Mouse (Mus musculus) G1E (cell line): ENCODE data around the gene Tm4sf20. TPM values are rescaled to one million over a fixed set of nuclear protein-coding genes. Genes with fewer than 3 reads are reported as not detected.

ENCODE experiments used
- ATAC-seq: 2 replicates; pipeline ENCODE4 v1.8.0; 2016; ENCODE audit warnings: mild to moderate bottlenecking; ENCODE audit not compliant: insufficient number of reproducible peaks, poor library complexity, low FRiP score, severe bottlenecking; ENCODE audit errors: extremely low read depth
- DNase-seq: peaks from one replicate; pipeline ENCODE4 v3.0.0; 2012; ENCODE audit warnings: low spot score
- H3K27me3 ChIP-seq: 2 replicates; pipeline ENCODE4 v1.6.1; 2012; ENCODE audit warnings: mild to moderate bottlenecking, low read length, inconsistent platforms; ENCODE audit not compliant: insufficient read depth
- H3K36me3 ChIP-seq: replicated peaks from 2 replicates; pipeline ENCODE3; 2012; ENCODE audit warnings: mild to moderate bottlenecking, inconsistent platforms
- H3K4me1 ChIP-seq: 2 replicates; pipeline ENCODE4 v1.6.1; 2012; ENCODE audit warnings: low read depth, low read length, inconsistent platforms, mixed read lengths; ENCODE audit not compliant: insufficient read depth
- H3K4me3 ChIP-seq: 2 replicates; pipeline ENCODE4 v1.5.1; 2012; ENCODE audit warnings: low read depth, mild to moderate bottlenecking, inconsistent platforms, low read length, moderate library complexity, mixed read lengths
- H3K9me3 ChIP-seq: replicated peaks from 2 replicates; pipeline ENCODE4 v1.6.1; 2012; ENCODE audit warnings: inconsistent platforms
- CTCF ChIP-seq: IDR thresholded peaks from 2 replicates; pipeline ENCODE4 v1.5.1; 2012; ENCODE audit warnings: low read depth, low read length, inconsistent platforms, mixed read lengths
- GATA1 ChIP-seq: IDR thresholded peaks from 2 replicates; pipeline ENCODE4 v1.6.1; 2012; ENCODE audit warnings: borderline replicate concordance, low read length, inconsistent platforms, mixed read lengths
- GATA2 ChIP-seq: IDR thresholded peaks from 2 replicates; pipeline ENCODE4 v1.6.1; 2012; ENCODE audit warnings: low read depth, low read length, inconsistent platforms, borderline replicate concordance
- POLR2AphosphoS5 ChIP-seq: IDR thresholded peaks from 2 replicates; pipeline ENCODE4 v1.6.1; 2012; ENCODE audit warnings: low read depth, low read length, inconsistent platforms; ENCODE audit not compliant: insufficient replicate concordance
- TAL1 ChIP-seq: conservative IDR thresholded peaks from 2 replicates; pipeline ENCODE4 v1.6.1; 2012; ENCODE audit warnings: low read depth, low read length, inconsistent platforms, mixed read lengths
- polyA plus RNA-seq: library from polyadenylated mRNA; stranded (reverse); fragments of >175 nt; gene quantifications from 2 replicates; pipeline ENCODE4 v1.2.3, GENCODE M21; 2012
- total RNA-seq, 2 experiments: library from RNA; stranded (forward) in 1 of 2; stranded (reverse) in 1 of 2; fragments of 200-1000 nt in 1 of 2; fragments of >200 nt in 1 of 2; fragmentation: Nextera tagmentation in 1 of 2; gene quantifications; 2 replicates each; pipeline ENCODE4 v1.2.3; 2014 to 2017

Tm4sf20 gene
- total and polyA plus RNA-seq, 3 experiments: not detected

DNA sequence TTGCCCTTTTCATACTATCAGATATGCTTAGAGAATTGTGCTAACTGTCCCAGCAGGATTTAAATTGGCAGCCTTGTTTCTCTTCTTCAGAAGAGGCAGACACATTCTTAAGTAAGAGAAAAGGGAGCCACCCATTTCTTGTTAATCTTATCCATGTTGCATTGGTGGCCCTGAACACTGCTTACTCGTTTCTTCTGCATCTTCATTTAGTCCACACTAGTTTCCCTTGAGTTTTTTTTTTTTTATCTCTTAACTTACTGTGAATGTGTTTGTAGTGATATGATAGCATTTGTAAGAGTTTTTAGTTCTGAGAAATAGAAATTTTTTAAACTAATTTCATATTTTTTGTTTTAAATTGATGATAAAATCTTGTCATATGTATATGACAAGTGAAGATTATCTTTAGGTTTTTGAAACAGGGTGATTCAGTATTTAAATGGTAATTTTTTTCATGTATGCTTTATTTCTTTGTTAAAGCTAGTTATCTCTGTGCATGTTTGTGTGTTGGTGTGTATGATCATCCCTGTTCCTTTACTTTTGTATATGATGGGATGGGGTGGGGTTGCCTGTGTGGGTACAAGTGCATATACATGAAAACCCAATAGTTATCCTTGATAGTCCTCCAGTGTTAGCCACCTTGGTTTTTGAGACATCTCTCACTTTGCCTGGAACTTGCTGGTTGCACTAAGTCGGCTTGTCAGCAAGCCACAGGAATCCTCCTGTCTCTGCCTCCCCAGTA, 20.4 kb downstream of the Tm4sf20 start:
- Histone ChIP-seq H3K9me3 (no peaks in the 10 kb centered on the region), H3K27me3 (no peaks in the 10 kb centered on the region), H3K4me3 (no peak overlapping the region), H3K4me1 (peaks cover 31% of the 10 kb centered on the region), H3K36me3 (peaks cover 72% of the 10 kb centered on the region)
- TF ChIP-seq GATA1: no peak
- TF ChIP-seq GATA2: no peak
- TF ChIP-seq POLR2AphosphoS5: no peak
- TF ChIP-seq TAL1: no peak
- TF ChIP-seq CTCF: no peak
- ATAC-seq: peak; percentile 77
- no peak for DNase-seq

DNA sequence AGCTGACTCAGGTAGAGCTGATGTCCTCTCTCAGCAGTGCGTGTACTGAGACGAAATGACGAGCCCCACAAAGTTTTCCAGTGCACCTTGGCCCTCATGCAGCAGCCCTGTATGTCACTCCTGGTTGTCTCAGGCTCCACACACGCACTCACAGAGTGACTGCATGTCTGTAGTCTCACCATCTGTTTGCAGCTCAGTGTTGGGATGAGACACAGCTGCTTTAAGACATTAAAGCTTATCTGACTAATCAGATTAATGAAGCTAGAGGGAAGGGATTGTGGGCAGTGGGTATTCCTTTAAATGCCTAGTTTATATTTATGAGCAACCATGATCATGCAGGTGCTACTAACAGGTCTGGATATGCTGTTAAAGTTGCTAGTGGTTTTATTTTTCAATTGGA, 21.9 kb downstream of the Tm4sf20 start:
- Histone ChIP-seq H3K4me3 (no peak overlapping the region), H3K36me3 (peaks cover 72% of the 10 kb centered on the region)
- TF ChIP-seq TAL1: no peak
- TF ChIP-seq GATA2: no peak
- no peak for TF ChIP-seq POLR2AphosphoS5
- TF ChIP-seq CTCF: no peak

DNA sequence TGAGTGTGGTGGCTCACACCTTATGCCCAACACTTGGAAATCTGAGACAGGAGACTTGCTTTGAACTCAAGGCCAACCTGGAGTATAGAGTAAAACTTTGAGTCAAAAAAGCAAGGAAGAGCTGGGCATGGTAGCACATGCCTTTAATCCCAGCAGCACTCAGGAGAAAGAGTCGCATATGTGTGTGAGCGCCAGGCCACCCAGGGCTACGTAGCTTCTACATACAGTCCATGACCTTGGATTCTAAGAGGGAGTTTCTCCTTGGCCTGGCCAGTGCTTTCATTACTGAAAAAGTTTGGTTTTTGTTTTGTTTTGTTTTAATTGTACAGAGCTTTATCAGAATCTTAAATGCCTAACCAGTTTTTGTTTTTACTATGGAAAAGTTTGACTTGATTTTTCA, 24.3 kb downstream of the Tm4sf20 start:
- Histone ChIP-seq H3K27me3 (no peaks in the 10 kb centered on the region), H3K9me3 (no peaks in the 10 kb centered on the region), H3K4me3 (no peak overlapping the region), H3K4me1 (peaks cover 32% of the 10 kb centered on the region), H3K36me3 (peaks cover 69% of the 10 kb centered on the region)
- ATAC-seq (no peak), DNase-seq (no peak)
- TF ChIP-seq CTCF: no peak
- TF ChIP-seq GATA1: no peak
- no peak for TF ChIP-seq TAL1
- TF ChIP-seq POLR2AphosphoS5: no peak
- TF ChIP-seq GATA2: no peak

More for the DNA sequence above, 21.9 kb downstream of the Tm4sf20 start:
- DNase-seq (no peak), ATAC-seq (0 out of 2 replicates have a peak, but pooled peaks have one; percentile 18)
- H3K4me1 ChIP-seq: peaks cover 33% of the 10 kb centered on the region
- H3K27me3 ChIP-seq: no peaks in the 10 kb centered on the region
- H3K9me3 ChIP-seq: no peaks in the 10 kb centered on the region

GRCm38 (mm10) chr1:82741539-82741938, 26.7 kb downstream of the Tm4sf20 start:
- peaks cover 78% of the 10 kb centered on the region for H3K36me3 ChIP-seq
- TF ChIP-seq GATA1: no peak
- TF ChIP-seq CTCF: no peak
- no peak for TF ChIP-seq POLR2AphosphoS5
- TF ChIP-seq GATA2: no peak
- TF ChIP-seq TAL1: no peak
- no peaks in the 10 kb centered on the region for H3K9me3 ChIP-seq
- ATAC-seq (no peak), DNase-seq (no peak)
- H3K4me1 ChIP-seq: peaks cover 12% of the 10 kb centered on the region
- no peak overlapping the region for H3K4me3 ChIP-seq
- H3K27me3 ChIP-seq: no peaks in the 10 kb centered on the region

DNA sequence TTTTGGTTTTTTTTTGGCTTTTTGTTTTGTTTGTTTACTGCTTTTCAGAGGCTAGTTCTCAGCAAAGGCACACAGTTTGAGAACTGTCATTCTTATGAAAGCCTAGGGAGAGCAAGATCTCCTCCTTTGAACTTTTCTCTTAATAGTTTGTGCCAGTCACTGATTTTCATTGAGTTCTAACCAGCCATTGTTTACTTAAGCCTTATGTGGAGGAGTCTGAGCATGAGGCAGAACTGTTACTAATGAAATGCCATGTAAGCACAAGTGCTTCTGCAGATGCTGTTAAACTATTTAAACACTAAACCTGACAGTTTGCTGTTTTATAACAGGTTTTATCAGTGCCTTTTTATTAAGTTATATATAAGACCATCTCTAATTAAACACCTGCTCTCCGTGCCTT, 30.2 kb downstream of the Tm4sf20 start:
- no peak for TF ChIP-seq TAL1
- no peak for TF ChIP-seq GATA1
- no peak for TF ChIP-seq CTCF
- TF ChIP-seq POLR2AphosphoS5: no peak
- TF ChIP-seq GATA2: no peak
- no peaks in the 10 kb centered on the region for H3K27me3 ChIP-seq
- ATAC-seq (no peak), DNase-seq (no peak)
- peaks cover 5% of the 10 kb centered on the region; the same call in 1 of the 2 replicates for H3K4me1 ChIP-seq
- no peak overlapping the region for H3K4me3 ChIP-seq
- peaks cover 88% of the 10 kb centered on the region for H3K36me3 ChIP-seq
- H3K9me3 ChIP-seq: no peaks in the 10 kb centered on the region

GRCm38 (mm10) chr1:82733357-82733756, 34.9 kb downstream of the Tm4sf20 start:
- Histone ChIP-seq H3K36me3 (peaks cover 97% of the 10 kb centered on the region), H3K27me3 (no peaks in the 10 kb centered on the region), H3K9me3 (no peaks in the 10 kb centered on the region), H3K4me1 (peaks cover 12% of the 10 kb centered on the region), H3K4me3 (no peak overlapping the region)
- ATAC-seq (peak; percentile 2; the same call in 1 of the 2 replicates), DNase-seq (no peak)
- TF ChIP-seq GATA2 (no peak), GATA1 (no peak), TAL1 (no peak), POLR2AphosphoS5 (no peak), CTCF (no peak)
